Mouse (Mus musculus) forelimb bud, embryonic 11.5 days (tissue): ENCODE data around the gene Mta2.
"Not testable (repeated sequence)": the region's sequence is repeated elsewhere in the genome, so short reads cannot be mapped to it uniquely, and the experiment has no call there.

Source experiments
- DNase-seq: peaks from one replicate; pipeline ENCODE4 v3.0.0-alpha.2; 2012; ENCODE audit warnings: low read depth, low spot score

Mta2 gene

GRCm38 (mm10) chr19:8967373-8967743 is 25.7 kb downstream of the Mta2 start:
- no peak for DNase-seq

GRCm38 (mm10) chr19:8967893-8968292 is 26.2 kb downstream of the Mta2 start:
- no peak for DNase-seq

GRCm38 (mm10) chr19:8972491-8972890 is 30.8 kb downstream of the Mta2 start:
- DNase-seq: not testable (repeated sequence)

GRCm38 (mm10) chr19:8974638-8975037 is 33.0 kb downstream of the Mta2 start:
- DNase-seq: no peak

- no peak for DNase-seq
Observed at GRCm38 (mm10) chr19:8975491-8975890, 33.8 kb downstream of the Mta2 start.

GRCm38 (mm10) chr19:8976535-8976934 is 34.9 kb downstream of the Mta2 start:
- DNase-seq: peak; percentile 77

GRCm38 (mm10) chr19:8980771-8981170 is 39.1 kb downstream of the Mta2 start:
- no peak for DNase-seq

GRCm38 (mm10) chr19:8981450-8982168 is 39.9 kb downstream of the Mta2 start:
- no peak for DNase-seq

GRCm38 (mm10) chr19:8982303-8983149 is 40.9 kb downstream of the Mta2 start:
- no peak for DNase-seq

GRCm38 (mm10) chr19:8983150-8983650 is 41.5 kb downstream of the Mta2 start:
- no peak for DNase-seq

- peak; percentile 76 for DNase-seq
Observed at GRCm38 (mm10) chr19:8984255-8984868, 42.7 kb downstream of the Mta2 start.

- no peak for DNase-seq
Observed at GRCm38 (mm10) chr19:8985891-8986290, 44.2 kb downstream of the Mta2 start.

GRCm38 (mm10) chr19:8987816-8988215 is 46.1 kb downstream of the Mta2 start:
- no peak for DNase-seq

- no peak for DNase-seq
Observed at GRCm38 (mm10) chr19:8988346-8989065, 46.8 kb downstream of the Mta2 start.

GRCm38 (mm10) chr19:8989066-8989566 is 47.4 kb downstream of the Mta2 start, which contains the start of gene Ahnak:
Gene Ahnak (plus strand): TSS chr19:8989284.
- no peak for DNase-seq

GRCm38 (mm10) chr19:8989567-8990431 is 48.1 kb downstream of the Mta2 start:
- DNase-seq: peak; percentile 89

- no peak for DNase-seq
Observed at GRCm38 (mm10) chr19:8990432-8991102, 48.9 kb downstream of the Mta2 start.

GRCm38 (mm10) chr19:8991245-8991870 is 49.7 kb downstream of the Mta2 start:
- no peak for DNase-seq
